Mouse (Mus musculus) testis, adult 2 months (tissue): ENCODE measurements around the gene Dnajc28.

Experiments
- CTCF ChIP-seq: fragments of 200-500 bp; IDR thresholded peaks from 2 replicates; pipeline ENCODE4 v1.5.1; 2012; ENCODE audit warnings: low read depth, mild to moderate bottlenecking, inconsistent platforms, low read length, moderate library complexity; ENCODE audit not compliant: control insufficient read depth, insufficient read depth, insufficient replicate concordance
- POLR2A ChIP-seq: fragments of 200-500 bp; IDR thresholded peaks from 2 replicates; pipeline ENCODE4 v1.6.1; 2012; ENCODE audit warnings: low read depth, mild to moderate bottlenecking, inconsistent platforms, low read length, moderate library complexity; ENCODE audit not compliant: control insufficient read depth

GRCm38 (mm10) chr16:91605156-91605555 is 13.7 kb downstream of the Dnajc28 start:
- TF ChIP-seq CTCF (no peak), POLR2A (no peak)
